Mouse (Mus musculus): ENCODE data around the gene Oser1.

DNA sequence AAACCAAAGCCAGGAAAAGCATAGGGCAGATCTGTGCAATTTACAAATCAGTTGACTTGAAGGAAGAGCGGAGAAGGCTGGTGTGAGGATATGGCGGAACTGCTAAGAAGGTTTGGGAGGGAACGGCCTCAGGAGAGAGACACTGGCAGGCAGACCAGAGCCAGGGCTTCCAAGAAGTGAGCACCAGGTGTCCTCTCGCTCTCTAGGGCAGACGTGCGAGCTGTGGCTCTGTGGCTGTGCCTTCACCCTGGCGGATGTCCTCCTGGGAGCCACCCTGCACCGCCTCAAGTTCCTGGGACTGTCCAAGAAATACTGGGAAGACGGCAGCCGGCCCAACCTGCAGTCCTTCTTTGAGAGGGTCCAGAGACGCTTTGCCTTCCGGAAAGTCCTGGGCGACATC is 28.9 kb upstream of the Oser1 start:
- TF ChIP-seq GATA1 (IDR thresholded peaks at IDR 0.05; ENCODE audit: low read depth, low read length): no peak
- no peak for TF ChIP-seq BHLHE40 (IDR thresholded peaks at IDR 0.05; ENCODE audit: borderline replicate concordance, low read depth, low read length)
- TF ChIP-seq CTCF (IDR thresholded peaks at IDR 0.05 in 2 of 3, conservative IDR thresholded peaks at IDR 0.05 in 1 of 3; ENCODE audit: control insufficient read depth in 1 of 3, insufficient read depth in 1 of 3, low read depth in 2 of 3, low read length in 3 of 3, poor library complexity in 1 of 3, severe bottlenecking in 1 of 3): no peak
- no peak for TF ChIP-seq POLR2A (IDR thresholded peaks at IDR 0.05; ENCODE audit: control insufficient read depth in 1 of 2, insufficient read depth in 1 of 2, low read depth in 1 of 2, low read length in 2 of 2, poor library complexity in 1 of 2)

Data from MEL (cell line).